Mouse (Mus musculus) spleen, postnatal 14 days (tissue): ENCODE measurements around the gene Chl1.

Experiments
- DNase-seq, 2 experiments: peaks; one replicate each; pipeline ENCODE4 v3.0.0; 2021 to 2022; ENCODE audit warnings: low spot score in 2 of 2

The Chl1 gene

GRCm38 (mm10) chr6:103543753-103544152, 33.4 kb downstream of the Chl1 start:
- DNase-seq = no peak

DNA sequence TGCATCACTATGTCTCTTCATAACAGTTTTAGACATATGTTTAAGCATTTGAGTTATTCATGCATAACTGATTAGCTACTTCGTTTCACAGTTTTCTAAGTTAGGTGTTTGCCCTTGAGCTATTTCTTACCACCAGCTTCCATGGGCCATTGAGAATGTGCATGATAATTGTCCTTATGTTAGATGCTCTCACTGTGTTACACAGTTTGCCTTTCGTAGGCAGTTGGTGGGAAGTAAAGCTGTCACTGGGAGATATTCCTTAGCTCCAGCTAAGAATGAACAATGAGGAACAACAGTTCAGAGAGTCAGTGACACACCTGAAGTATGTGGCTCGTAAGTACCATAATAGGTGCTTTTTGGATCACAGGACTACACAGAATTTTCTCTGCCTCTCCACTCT, 35.9 kb downstream of the Chl1 start:
- no peak for DNase-seq

DNA sequence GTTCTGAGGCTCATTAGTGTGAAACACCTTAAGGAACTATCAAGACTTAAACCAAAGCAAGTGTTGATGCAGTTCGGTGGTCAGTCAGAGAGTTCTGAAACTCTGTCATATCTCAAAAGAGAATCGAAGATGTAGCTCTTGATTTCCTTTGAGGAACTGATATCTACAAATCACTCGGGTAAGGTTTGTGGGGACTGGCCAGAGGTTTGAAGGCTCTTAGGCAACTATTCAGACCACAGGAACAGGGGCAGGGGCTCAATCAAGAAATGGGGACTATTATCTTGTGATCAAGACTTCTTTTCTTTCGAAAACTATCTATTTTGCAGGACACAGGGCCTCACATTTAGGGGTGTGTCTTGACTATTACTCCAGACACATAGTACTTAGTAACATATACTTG, 39.5 kb downstream of the Chl1 start:
- DNase-seq = no peak

DNA sequence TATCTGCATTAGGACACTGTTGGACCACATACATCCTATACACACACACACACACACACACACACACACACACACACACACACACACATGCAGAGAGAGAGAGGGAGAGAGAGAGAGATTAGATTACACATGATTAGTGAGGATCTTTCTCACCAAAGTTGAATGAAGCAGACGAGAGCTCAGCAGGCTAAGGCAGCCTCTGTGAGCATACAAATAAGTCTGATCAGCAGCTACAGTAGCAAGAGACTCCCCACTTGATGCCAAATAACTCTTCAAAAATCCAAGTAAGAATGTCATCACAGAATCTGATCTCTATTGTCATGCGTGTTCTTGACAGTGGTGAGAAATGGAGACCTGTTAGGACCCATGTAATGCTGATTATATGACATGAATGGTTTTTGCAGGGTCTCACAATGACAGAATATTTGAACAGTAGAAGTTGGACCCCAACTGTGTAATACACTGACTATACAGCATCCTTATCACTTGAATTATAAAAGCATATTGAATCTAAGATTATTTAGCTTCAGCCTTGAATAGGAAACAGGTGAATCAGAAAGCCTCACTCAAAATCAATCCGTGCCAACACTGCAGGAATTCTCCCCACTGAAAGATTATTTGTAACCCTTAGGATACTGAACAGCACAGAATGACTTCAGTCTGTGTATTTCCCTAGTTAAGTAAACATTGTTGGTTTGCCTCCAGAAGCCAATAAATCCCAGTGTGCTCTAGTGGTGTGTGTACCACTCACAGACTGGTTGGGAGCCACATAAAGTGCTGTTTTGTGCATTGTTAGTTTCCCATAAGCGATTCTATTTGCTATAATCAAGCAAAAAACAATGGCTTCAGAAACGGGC, 47.9 kb downstream of the Chl1 start:
- no peak for DNase-seq

GRCm38 (mm10) chr6:103558894-103559225, 48.5 kb downstream of the Chl1 start:
- DNase-seq = no peak

DNA sequence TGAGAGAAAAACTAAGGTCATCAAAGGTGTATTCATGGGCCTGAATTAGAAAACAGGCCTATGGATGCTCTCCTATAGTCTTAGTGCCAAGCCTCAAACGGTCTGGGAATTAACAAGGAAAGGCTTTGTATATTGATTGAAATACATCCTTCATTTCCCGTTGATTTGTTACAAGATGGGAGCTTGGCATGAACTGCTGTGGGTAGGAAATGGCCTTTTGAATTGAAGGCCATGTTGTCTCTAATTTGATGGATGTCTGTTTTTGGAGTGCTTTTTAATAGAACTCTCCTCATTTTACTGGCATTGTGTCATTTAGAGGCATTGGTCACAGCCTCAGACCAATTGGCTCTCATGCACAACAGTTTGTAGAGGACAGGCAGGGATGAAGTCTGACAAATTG, 49.0 kb downstream of the Chl1 start:
- no peak for DNase-seq

DNA sequence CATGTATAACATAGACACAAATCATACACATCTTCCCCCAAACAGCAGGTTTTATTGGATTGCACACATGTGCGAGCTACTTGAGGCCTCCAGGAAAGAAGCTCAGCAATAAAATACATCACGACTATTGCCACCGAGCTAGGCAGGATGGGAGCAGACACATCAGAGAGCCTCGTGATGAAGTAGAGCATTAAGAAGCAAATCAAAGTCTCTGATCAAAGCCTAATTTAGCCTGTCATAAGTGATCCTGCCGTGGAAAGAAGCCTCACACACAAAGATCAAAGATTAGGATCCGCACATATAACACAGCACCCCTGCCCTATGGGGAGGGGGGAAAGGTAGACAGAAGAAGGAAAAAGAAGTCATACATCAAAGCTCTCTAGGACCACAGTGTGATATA, 54.4 kb downstream of the Chl1 start:
- no peak for DNase-seq

GRCm38 (mm10) chr6:103567247-103567646, 56.9 kb downstream of the Chl1 start:
- no peak for DNase-seq

GRCm38 (mm10) chr6:103572659-103573058, 62.3 kb downstream of the Chl1 start:
- no peak for DNase-seq

GRCm38 (mm10) chr6:103584224-103584623, 73.8 kb downstream of the Chl1 start:
- DNase-seq = no peak

GRCm38 (mm10) chr6:103585667-103586066, 75.3 kb downstream of the Chl1 start:
- DNase-seq = no peak

DNA sequence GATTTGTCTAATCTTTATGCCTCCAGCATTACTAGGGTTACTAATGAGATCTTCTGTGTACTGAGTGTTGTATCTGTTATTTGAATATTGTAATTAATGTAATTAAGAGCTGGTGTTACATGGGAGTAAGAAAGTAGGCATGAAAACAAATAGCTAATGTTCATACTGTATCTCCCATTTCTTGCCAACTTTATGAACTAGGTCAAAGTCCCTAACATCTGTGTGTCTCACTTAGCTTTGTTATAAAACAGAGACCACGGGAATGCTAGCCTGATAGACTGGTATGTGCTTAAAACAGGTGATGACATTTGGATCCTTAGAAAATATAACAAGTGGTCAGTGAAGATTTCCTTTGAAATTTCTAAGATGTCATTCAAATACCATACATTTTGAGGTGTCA, 75.7 kb downstream of the Chl1 start:
- no peak for DNase-seq

DNA sequence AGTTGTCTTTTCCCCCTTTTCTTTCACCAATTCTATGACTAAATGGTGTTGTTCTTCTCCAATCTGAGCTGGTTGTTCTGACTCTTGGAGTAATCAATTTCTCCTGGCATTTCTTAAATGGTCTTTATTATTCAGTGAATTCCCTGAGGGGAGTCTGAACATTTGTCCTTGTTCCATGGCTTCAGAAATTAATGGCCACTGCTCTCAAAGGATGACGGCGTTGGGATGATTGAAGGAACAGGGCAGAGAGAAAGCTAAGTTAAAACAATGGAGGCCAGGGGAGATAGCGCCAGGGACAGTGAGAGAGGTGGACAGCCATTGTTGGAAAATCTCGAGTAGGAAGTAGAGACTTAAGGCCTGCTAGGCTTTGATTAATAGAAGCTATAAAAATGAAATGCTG, 91.7 kb downstream of the Chl1 start:
- no peak for DNase-seq

DNA sequence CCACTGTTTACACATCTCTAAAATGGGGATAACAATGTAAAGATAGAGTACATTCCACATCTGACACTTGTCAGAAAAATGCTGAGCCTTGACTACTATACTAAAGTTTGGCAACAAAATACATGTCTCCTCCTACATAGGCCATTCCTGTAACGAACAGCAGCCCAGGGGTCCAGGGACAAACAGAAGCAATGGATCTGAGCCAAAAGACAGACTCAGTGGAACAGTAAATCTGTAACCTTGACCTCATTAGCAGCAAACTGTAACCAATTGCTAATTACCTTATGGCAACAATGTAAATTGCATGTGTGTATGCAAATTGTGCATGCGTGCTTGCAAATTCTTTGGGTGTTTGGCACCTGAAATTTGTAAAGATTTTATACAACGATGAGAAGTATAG, 100.3 kb downstream of the Chl1 start:
- no peak for DNase-seq

DNA sequence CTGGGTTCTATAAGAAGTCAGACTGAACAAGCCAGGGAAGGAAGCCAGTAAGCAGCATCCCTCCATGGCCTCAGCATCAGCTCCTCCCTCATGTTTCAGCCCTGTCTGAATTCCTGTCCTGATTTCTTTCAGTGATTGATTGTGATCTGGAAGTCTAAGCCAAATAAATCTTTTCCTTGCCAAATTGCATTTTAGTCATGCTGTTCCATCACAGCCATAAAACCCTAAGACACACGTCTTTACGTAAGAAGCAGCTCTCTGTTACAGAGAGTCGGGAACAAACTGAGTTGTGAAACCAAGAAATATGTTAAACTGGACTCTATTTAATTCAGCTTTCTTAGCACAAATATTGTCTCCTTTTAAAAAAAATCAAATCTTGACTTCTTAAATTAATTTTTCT, 102.2 kb downstream of the Chl1 start:
- DNase-seq = no peak

- DNase-seq = no peak
Observed at GRCm38 (mm10) chr6:103613714-103614113, 103.3 kb downstream of the Chl1 start.

DNA sequence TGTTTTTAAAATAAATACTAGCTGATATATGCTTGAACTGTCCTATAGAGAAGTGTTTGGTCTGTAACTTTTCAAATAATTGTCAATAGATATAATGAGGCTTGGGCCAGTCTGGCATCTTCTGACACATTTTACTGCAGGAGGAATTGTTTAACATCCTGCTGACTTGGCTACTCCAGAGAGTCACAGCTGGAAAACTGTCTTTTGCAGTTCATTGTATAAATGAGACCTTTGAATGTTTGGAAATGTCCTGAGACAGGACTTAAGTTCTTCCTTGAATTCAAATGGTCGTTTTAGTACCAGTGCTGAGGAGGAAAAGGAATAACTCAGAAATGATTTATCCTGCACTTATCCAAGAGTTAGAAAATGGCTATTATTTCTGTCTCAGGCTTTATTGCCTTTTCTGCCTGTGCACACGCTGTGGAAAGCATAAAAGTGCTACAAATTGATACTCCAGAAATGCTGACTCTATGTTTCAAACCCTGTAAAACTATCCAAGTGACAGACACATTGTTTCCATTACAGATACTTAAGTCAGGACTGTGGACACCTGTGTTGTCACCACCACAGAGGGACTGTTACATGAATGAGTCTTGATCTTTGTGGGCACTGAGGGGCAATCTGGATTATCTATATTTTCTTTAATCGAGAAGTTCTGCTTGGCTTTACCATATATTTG, 105.7 kb downstream of the Chl1 start:
- no peak for DNase-seq

- DNase-seq = no peak
Observed at GRCm38 (mm10) chr6:103620880-103621279, 110.5 kb downstream of the Chl1 start.

DNA sequence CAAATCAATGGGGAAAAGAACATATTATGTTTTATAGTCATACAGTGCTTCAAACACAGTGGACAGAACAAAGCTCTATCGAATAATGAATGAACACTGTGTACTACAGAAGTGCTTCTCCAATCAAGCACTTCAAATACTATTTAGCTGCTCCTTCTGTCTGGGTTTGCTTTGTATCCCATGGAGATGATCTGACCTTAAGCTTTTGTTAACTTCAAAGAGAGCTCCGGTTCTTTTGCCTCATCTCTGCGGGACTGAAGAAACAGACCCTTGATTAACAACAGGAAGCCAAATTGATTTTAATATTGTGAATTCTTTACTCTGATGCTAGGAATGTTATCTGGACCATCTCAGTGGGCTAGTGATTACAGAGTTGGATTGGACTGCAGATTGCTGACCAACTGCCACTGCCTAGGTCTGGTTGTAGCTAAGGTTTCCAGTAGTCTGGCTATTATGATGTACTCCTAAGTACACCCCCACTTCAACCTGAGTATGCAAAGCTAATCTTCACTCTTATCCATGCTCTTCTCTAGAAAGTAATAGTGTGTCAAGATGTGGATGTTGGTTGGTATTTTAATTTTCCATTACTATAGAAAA, 111.8 kb downstream of the Chl1 start:
- DNase-seq = no peak

DNA sequence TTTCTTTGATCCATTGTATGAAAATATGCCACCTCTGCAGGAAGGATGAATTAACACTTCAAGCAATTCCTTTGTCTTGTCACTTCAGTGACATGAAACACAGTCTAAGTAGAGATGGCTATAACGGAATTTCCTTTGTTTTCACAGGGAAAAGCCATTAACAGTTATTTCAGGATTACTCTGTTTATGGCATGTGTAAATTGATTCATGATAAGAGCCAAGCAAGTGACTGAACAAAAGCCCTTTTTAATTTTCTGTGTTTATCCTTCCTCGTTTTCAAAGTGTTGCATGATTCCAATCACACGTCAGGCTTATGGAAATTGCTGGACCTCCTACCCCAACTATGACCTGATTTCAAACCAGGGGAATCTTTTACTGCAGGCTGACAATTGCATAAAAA, 122.5 kb downstream of the Chl1 start:
- DNase-seq = no peak

DNA sequence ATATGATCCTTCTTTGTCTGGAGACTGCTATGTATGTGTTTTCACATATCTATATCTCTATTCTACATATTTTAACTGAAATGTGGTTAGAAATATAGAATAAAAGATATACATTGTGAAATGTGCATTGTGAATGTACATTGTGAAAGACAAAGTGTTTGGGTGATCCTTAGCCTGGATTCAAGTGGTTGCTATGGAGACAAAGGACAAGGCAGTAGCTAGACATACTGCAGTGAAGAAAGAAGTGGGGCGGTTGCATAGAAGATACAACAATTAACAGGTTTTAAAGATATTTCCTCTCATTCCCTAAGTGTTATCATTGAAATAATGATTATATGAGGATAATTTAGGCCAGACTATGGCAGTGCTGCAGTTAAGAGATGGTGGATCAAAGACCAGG, 146.4 kb downstream of the Chl1 start:
- DNase-seq = no peak

DNA sequence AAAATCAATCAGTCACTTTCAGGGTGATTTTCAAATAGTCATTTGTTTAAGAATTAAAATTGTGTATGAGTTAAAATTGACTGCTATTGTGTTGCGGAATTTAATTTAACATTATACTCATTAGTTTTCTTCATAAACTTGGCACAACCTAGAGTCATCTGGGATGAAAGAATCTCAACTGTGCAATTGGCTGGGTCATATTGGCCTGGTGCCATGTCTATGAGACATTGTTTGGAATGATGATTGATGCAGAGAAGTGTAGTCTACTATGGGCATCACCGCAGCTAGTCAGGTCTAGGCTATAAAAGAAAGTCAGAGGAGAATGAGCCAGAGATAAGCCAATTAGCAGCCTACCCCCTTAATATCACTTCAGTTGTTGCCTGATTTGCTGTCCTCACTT, 148.8 kb downstream of the Chl1 start:
- no peak for DNase-seq

DNA sequence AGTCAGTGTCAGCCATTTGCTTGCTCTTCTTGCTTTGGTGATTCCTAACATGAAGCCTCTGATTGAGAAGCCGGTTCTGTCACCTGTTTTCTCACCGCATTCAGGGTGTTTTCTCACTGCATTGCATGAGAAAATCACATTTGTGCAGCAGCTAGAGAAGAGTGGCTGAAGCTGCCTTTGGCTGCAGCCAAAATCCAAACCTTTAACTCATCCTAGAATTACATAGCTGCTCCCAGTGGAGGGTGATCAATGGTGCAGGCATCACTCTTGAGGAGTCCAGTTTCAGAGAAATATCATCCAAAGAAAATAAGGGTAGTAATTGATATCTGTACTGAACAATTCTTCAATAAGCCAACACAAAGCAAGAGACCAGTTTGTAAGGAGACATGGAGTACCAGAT, 154.8 kb downstream of the Chl1 start:
- DNase-seq = no peak
